Mouse (Mus musculus): ENCODE data around the gene Togaram2. TPM values are rescaled to one million over a fixed set of nuclear protein-coding genes. Genes with fewer than 3 reads are reported as not detected.

The Togaram2 gene
- not detected for total RNA-seq (2023)

GRCm38 (mm10) chr17:71673092-71673491 is at the start of gene Togaram2:
Togaram2 (plus strand) TSS chr17:71673261.

GRCm38 (mm10) chr17:71752831-71753230 is 79.8 kb downstream of the Togaram2 start, which contains the start of gene Pcare:
Pcare (minus strand) TSS chr17:71752894.

GRCm38 (mm10) chr17:71768173-71768572 is 95.1 kb downstream of the Togaram2 start, which contains the start of gene Clip4:
Clip4 (plus strand) TSS chr17:71768473.

Other genes starting within 250 kb of the Togaram2 start
- 50.0 TPM for gene Gm4707, start 213.3 kb upstream of the Togaram2 start, total RNA-seq (2023)
- gene Smchd1, start 197.9 kb upstream of the Togaram2 start, total RNA-seq (2023): 202 TPM
- 17.1 TPM for gene Ndc80, start 146.4 kb upstream of the Togaram2 start, total RNA-seq (2023)
- not detected for gene Spdya, start 121.2 kb upstream of the Togaram2 start, total RNA-seq (2023)
- 133 TPM for gene Wdr43, start 57.4 kb upstream of the Togaram2 start, total RNA-seq (2023)
- gene Pcare, start 79.6 kb downstream of the Togaram2 start, total RNA-seq (2023): not detected
- gene Clip4, start 95.2 kb downstream of the Togaram2 start, total RNA-seq (2023): 0.24 TPM

Data from CD8-positive naive resting alpha-beta T cell, adult 57 days (primary cell).